Mouse (Mus musculus) heart, postnatal 36 days (tissue): ENCODE results near the gene Fam173b. TPM values are rescaled to one million over a fixed set of nuclear protein-coding genes. Genes with fewer than 3 reads are reported as not detected.
A peak's percentile ranks its signal among the peaks of the same experiment; 100 is the strongest.

Experiments
- DNase-seq, 2 experiments: peaks; one replicate each; pipeline ENCODE4 v3.0.0; 2021 to 2022
- intact Hi-C: fragments of 180-260 bp; cut with DNase I; formaldehyde crosslinking; loops from one replicate; pipeline ENCODE4 v1.15.1; 2025
- total RNA-seq, 2 experiments: library from RNA; stranded (reverse); gene quantifications; 2 replicates each; pipeline ENCODE4 v1.2.3; 2021

The Fam173b gene
- total RNA-seq, 2 experiments from 2014 or later, result 15.3 to 20.4 TPM

GRCm38 (mm10) chr15:31585238-31585637 lies 16.4 kb upstream of the Fam173b start:
- no peak for DNase-seq
- intact Hi-C loops, result loop anchor here (5.0 kb wide), 3 partner anchors 88 to 133 kb away; partner anchors contain the start of gene Ropn1l

GRCm38 (mm10) chr15:31586088-31586487 lies 15.6 kb upstream of the Fam173b start:
- DNase-seq, result no peak
- intact Hi-C loops, result loop anchor here (1.0 to 5.0 kb wide), 6 partner anchors 55 to 271 kb away; partner anchors contain the start of genes March6 and Ropn1l

DNA sequence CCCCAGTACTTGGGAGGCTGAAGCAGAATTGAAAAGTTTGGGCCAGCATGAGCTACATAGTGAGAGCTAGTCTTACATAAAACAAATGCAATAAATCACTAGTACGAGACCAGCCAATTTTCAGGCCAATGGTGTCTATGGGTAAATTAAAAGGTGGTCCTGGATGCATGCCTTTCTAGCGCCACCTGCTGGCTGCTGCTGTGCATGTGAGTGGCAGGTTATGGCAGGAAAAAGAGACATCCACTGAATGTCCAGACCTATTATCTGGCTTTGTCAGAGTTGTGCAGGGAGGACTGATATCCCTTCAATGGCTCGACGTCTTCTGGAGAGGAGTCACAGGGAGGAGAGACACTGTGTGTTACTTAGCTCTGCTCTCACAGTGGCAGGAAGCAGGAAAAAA lies 15.1 kb upstream of the Fam173b start:
- intact Hi-C loops, result loop anchor here (1.0 to 5.0 kb wide), 6 partner anchors 56 to 272 kb away; partner anchors contain the start of genes March6 and Ropn1l

DNA sequence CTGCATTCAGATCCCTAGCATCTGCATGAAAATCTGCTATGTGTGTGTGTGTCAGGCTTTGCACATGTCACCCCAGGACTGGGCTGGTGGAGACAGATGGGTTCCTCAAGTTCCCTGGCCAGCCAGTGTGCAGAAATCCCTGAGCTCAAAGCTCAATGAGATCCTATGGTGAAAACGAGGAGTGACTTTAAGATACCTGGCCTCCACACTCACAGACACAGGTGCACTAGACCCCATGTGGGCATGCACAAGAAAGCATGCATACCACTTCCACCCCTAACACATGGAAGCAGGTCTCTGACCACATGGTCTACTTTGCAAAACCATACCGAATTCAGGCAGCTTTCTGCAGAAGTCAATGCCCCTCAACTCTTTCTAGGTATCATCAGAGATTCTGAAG lies 13.9 kb upstream of the Fam173b start:
- no peak for DNase-seq
- intact Hi-C loops, result loop anchor here (2.0 to 5.0 kb wide), 5 partner anchors 57 to 273 kb away; partner anchors contain the start of genes March6 and Ropn1l

More for the DNA sequence above, 15.1 kb upstream of the Fam173b start:
- peak; percentile 86 to 92 for DNase-seq

DNA sequence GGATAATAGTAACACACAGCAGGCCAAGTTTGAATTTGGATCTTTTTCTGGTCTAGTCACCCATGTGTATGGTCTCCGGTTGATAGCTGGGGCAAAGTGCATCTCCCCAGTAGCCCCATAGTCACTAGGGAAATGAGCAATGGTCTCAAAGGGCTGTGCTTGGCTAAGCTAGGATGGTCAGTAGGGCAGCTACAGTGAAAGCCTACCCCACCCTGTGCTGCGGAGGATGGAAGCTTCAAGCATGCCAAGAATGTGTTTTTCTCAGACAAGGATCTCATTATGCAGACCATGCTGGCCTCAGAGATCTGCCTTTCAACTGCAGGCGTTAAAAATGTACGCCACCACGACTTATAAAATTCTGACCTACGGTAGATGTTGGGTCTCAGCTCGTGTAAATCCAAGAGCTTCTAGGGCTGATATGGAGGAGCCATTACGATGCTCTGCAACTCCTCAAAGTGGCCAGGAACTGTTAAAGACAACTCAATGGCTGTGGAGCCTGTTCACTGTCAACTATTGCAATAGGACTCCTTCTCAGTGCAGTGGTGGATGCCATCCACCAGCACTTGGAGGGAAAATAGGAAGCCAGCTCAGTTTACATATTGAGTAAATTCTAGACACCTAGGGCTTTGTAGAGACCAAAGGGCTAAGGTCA lies 12.5 kb upstream of the Fam173b start:
- intact Hi-C loops, result loop anchor here (5.0 kb wide), 3 partner anchors 92 to 137 kb away; partner anchors contain the start of gene Ropn1l
- DNase-seq, result no peak

- no peak for DNase-seq
- intact Hi-C loops, result no loop called here
Measured at GRCm38 (mm10) chr15:31590176-31590575, 11.5 kb upstream of the Fam173b start.

GRCm38 (mm10) chr15:31592531-31592930 lies 9.1 kb upstream of the Fam173b start:
- DNase-seq, result no peak
- intact Hi-C loops, result no loop called here

GRCm38 (mm10) chr15:31594260-31594659 lies 7.4 kb upstream of the Fam173b start:
- intact Hi-C loops, result no loop called here
- no peak for DNase-seq

DNA sequence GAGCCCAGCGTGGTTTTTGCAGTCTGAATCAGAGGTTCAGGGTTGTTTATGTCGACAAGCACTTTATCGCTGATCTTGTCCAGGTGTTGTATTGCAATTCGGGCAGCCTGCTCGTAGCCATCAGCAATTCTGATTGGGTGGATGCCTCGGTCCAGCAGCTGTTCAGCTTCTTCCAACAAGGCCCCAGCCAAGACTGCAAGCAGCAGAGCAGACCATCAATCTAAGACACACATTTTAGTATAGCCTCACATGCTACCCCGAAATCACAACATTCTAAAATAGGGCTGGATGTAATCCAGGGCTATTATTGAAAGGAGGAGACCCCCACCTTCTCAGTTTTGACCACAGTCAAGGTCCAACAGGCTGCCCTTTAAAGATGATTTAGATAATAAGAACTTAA lies 6.0 kb upstream of the Fam173b start:
- intact Hi-C loops, result no loop called here
- no peak for DNase-seq

- DNase-seq, result no peak
- intact Hi-C loops, result loop anchor here (10.0 kb wide), 1 partner anchor 375 kb away; the partner anchor contains the start of gene Dap
Measured at GRCm38 (mm10) chr15:31599834-31600233, 1.8 kb upstream of the Fam173b start.

- DNase-seq, result no peak
- intact Hi-C loops, result loop anchor here (10.0 kb wide), 1 partner anchor 376 kb away; the partner anchor contains the start of gene Dap
Measured at GRCm38 (mm10) chr15:31601279-31601645, 390 bp upstream of the Fam173b start.

- intact Hi-C loops, result loop anchor here (2.0 to 10.0 kb wide), 2 partner anchors 72 to 378 kb away; partner anchors contain the start of genes Dap and March6
- DNase-seq, result peak; percentile 20 to 28
Measured at GRCm38 (mm10) chr15:31602426-31602825, 774 bp downstream of the Fam173b start.

DNA sequence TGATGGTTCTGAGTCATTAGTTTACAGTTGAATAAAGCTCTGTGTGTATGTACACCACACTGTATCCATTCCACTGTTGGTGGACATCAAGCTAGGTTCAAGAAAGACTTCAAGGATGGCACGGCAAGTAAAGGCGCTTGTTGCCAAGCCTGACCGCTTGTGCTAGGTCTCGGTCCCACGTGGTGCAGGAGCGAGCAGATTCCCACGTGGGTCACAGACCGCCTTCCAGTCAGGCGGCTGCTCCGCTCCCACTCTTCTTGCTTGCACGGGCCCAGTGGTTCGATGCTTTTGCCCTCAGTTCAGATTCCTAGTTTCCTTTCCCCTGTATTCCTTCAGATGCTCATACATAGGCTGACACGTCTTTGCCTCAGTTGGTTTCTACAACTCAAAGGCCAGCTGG lies 1.5 kb downstream of the Fam173b start:
- intact Hi-C loops, result loop anchor here (2.0 to 10.0 kb wide), 2 partner anchors 72 to 378 kb away; partner anchors contain the start of genes Dap and March6
- no peak for DNase-seq

DNA sequence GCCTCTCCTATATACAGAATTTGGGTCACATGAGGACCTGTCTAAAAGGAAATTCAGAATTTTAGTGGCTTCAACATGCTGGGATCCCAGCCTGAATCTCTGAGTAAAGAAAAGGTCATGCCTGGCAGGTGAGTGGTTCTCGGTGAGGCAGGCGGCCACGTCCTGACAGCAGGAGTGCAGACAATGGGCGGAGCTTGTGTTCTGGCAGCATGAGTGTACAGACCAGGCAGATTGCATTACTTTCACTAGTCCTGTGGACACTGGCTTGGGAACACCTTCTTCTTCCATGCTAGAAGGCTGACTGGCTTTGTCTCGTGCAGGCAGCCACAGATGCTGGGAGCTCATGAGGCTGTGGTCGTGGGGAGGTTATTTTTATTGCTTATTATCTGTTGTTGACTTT lies 5.2 kb downstream of the Fam173b start:
- no peak for DNase-seq

GRCm38 (mm10) chr15:31611027-31611426 lies 9.4 kb downstream of the Fam173b start:
- intact Hi-C loops, result loop anchor here (5.0 to 10.0 kb wide), 2 partner anchors 631 to 1114 kb away; partner anchors contain the start of gene Sema5a
- no peak for DNase-seq

More for the DNA sequence above, 5.2 kb downstream of the Fam173b start:
- intact Hi-C loops, result loop anchor here (10.0 kb wide), 1 partner anchor 382 kb away; the partner anchor contains the start of gene Dap

- DNase-seq, result no peak
- intact Hi-C loops, result loop anchor here (5.0 to 10.0 kb wide), 2 partner anchors 630 to 1113 kb away; partner anchors contain the start of gene Sema5a
Measured at GRCm38 (mm10) chr15:31611976-31612375, 10.3 kb downstream of the Fam173b start.

GRCm38 (mm10) chr15:31613826-31614453 lies 12.3 kb downstream of the Fam173b start:
- DNase-seq, result no peak
- intact Hi-C loops, result loop anchor here (5.0 to 10.0 kb wide), 2 partner anchors 628 to 1111 kb away; partner anchors contain the start of gene Sema5a

DNA sequence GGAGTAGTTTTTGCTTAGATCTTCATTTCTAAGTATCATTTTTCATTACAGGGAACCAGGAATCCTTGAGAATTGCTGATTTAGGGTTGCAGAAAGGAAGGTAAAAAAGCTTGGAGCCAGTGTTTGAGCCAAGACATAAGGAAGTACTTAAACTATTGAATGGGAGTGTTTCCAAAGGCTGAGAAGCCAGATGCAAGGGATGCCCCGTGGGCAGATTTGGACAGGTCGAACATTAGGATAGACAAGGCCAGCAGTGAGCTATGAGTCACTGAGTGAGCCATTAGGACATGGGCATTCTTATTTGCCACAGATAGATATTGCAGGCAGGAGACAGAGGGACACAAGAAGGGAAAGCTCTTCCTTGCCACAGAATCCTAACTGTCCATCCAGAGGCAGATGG lies 13.0 kb downstream of the Fam173b start:
- intact Hi-C loops, result loop anchor here (5.0 to 10.0 kb wide), 2 partner anchors 628 to 1110 kb away; partner anchors contain the start of gene Sema5a
- DNase-seq, result no peak

- DNase-seq, result no peak
- intact Hi-C loops, result loop anchor here (10.0 kb wide), 1 partner anchor 1108 kb away; no protein-coding TSS in a partner anchor
Measured at GRCm38 (mm10) chr15:31617261-31617660, 15.6 kb downstream of the Fam173b start.

GRCm38 (mm10) chr15:31619521-31619920 lies 17.9 kb downstream of the Fam173b start:
- intact Hi-C loops, result loop anchor here (10.0 kb wide), 1 partner anchor 1105 kb away; no protein-coding TSS in a partner anchor
- DNase-seq, result no peak
